Mouse (Mus musculus): ENCODE results near the gene Txnrd1. TPM values are rescaled to one million over a fixed set of nuclear protein-coding genes. Genes with fewer than 3 reads are reported as not detected.

Gene Txnrd1
- polyA plus RNA-seq, 1 experiment from 2014 or later, result 113 TPM

DNA sequence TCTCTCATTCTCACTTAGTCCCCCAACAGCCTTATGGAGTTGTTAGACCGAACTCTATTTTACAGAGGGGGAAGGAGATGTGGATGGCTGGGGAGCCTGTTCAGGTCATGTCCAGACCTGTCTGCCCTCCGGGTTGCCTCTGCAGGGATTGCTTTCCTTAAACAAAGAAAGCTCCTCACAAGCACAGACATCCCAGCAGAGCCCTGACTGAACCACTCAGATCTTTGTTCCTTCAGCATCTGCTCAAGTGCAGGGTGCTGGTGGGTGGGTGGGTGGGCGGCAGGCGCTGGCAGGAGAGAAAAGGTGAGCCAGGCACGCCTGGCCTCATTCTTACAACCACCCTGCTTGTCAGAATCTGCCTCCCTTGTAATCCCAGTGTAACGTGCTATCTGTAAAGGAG is 10.3 kb downstream of the Txnrd1 start:
- Histone ChIP-seq H3K4me2 (replicated peaks; ENCODE audit: low read depth, low read length) (no peak overlapping the region), H3K4me3 (ENCODE audit: low read length) (no peak overlapping the region), H3K9me3 (ENCODE audit: low read length) (no peaks in the 10 kb centered on the region), H3K4me1 (ENCODE audit: insufficient read depth, low read length) (peaks cover 13% of the 10 kb centered on the region), H3K27me3 (ENCODE audit: insufficient read depth, low read length) (no peaks in the 10 kb centered on the region), H3K36me3 (ENCODE audit: insufficient read depth, low read length) (no peaks in the 10 kb centered on the region), H3K27ac (ENCODE audit: low read length) (no peak overlapping the region), H3K9ac (replicated peaks; ENCODE audit: low read length) (no peak overlapping the region)
- WGBS, result 49% methylated on average over 6 of the region's 6 CpGs
- no peak for ATAC-seq (ENCODE audit: low FRiP score, low TSS enrichment)

GRCm38 (mm10) chr10:82844731-82845130 is 11.0 kb downstream of the Txnrd1 start:
- Histone ChIP-seq H3K9me3 (ENCODE audit: low read length) (no peaks in the 10 kb centered on the region), H3K27ac (ENCODE audit: low read length) (no peak overlapping the region), H3K36me3 (ENCODE audit: insufficient read depth, low read length) (no peaks in the 10 kb centered on the region), H3K9ac (replicated peaks; ENCODE audit: low read length) (no peak overlapping the region), H3K4me3 (ENCODE audit: low read length) (no peak overlapping the region), H3K4me1 (ENCODE audit: insufficient read depth, low read length) (peaks cover 13% of the 10 kb centered on the region), H3K27me3 (ENCODE audit: insufficient read depth, low read length) (no peaks in the 10 kb centered on the region), H3K4me2 (replicated peaks; ENCODE audit: low read depth, low read length) (no peak overlapping the region)
- ATAC-seq (ENCODE audit: low FRiP score, low TSS enrichment), result no peak
- 56% methylated on average over 8 of the region's 8 CpGs for WGBS

- no peak overlapping the region for H3K4me3 ChIP-seq (ENCODE audit: low read length)
- peak; percentile 77; the same call in 1 of the 2 replicates for ATAC-seq (ENCODE audit: low FRiP score, low TSS enrichment)
- no peak overlapping the region for H3K9ac ChIP-seq (replicated peaks; ENCODE audit: low read length)
- WGBS, result 65% methylated on average over 9 of the region's 9 CpGs
- no peaks in the 10 kb centered on the region for H3K27me3 ChIP-seq (ENCODE audit: insufficient read depth, low read length)
- no peaks in the 10 kb centered on the region for H3K36me3 ChIP-seq (ENCODE audit: insufficient read depth, low read length)
- H3K27ac ChIP-seq (ENCODE audit: low read length), result peak overlapping the region; percentile 56; the same call in 1 of the 2 replicates
- H3K4me1 ChIP-seq (ENCODE audit: insufficient read depth, low read length), result peaks cover 28% of the 10 kb centered on the region
- H3K4me2 ChIP-seq (replicated peaks; ENCODE audit: low read depth, low read length), result no peak overlapping the region; the same call in 1 of the 2 replicates
- no peaks in the 10 kb centered on the region for H3K9me3 ChIP-seq (ENCODE audit: low read length)
Measured at GRCm38 (mm10) chr10:82847821-82848459, 14.2 kb downstream of the Txnrd1 start.

GRCm38 (mm10) chr10:82849686-82850353 is 16.1 kb downstream of the Txnrd1 start:
- H3K9ac ChIP-seq (replicated peaks; ENCODE audit: low read length), result no peak overlapping the region
- no peaks in the 10 kb centered on the region for H3K36me3 ChIP-seq (ENCODE audit: insufficient read depth, low read length)
- H3K27me3 ChIP-seq (ENCODE audit: insufficient read depth, low read length), result no peaks in the 10 kb centered on the region
- peak overlapping the region; percentile 61; the same call in 1 of the 2 replicates for H3K27ac ChIP-seq (ENCODE audit: low read length)
- peaks cover 28% of the 10 kb centered on the region for H3K4me1 ChIP-seq (ENCODE audit: insufficient read depth, low read length)
- no peak overlapping the region for H3K4me3 ChIP-seq (ENCODE audit: low read length)
- WGBS, result 41% methylated on average over 16 of the region's 16 CpGs
- no peaks in the 10 kb centered on the region for H3K9me3 ChIP-seq (ENCODE audit: low read length)
- H3K4me2 ChIP-seq (replicated peaks; ENCODE audit: low read depth, low read length), result no peak overlapping the region
- peak; percentile 24; the same call in 1 of the 2 replicates for ATAC-seq (ENCODE audit: low FRiP score, low TSS enrichment)

- 0 out of 2 replicates have a peak, but pooled peaks have one; percentile 24 for ATAC-seq (ENCODE audit: low FRiP score, low TSS enrichment)
Measured at GRCm38 (mm10) chr10:82850354-82850752, 16.6 kb downstream of the Txnrd1 start.

GRCm38 (mm10) chr10:82851751-82852150 is 18.0 kb downstream of the Txnrd1 start:
- Histone ChIP-seq H3K27me3 (ENCODE audit: insufficient read depth, low read length) (no peaks in the 10 kb centered on the region), H3K9ac (replicated peaks; ENCODE audit: low read length) (no peak overlapping the region), H3K4me2 (replicated peaks; ENCODE audit: low read depth, low read length) (no peak overlapping the region), H3K4me1 (ENCODE audit: insufficient read depth, low read length) (peaks cover 28% of the 10 kb centered on the region), H3K4me3 (ENCODE audit: low read length) (no peak overlapping the region), H3K36me3 (ENCODE audit: insufficient read depth, low read length) (no peaks in the 10 kb centered on the region), H3K9me3 (ENCODE audit: low read length) (no peaks in the 10 kb centered on the region), H3K27ac (ENCODE audit: low read length) (no peak overlapping the region)
- WGBS, result 77% methylated on average over 6 of the region's 6 CpGs
- no peak for ATAC-seq (ENCODE audit: low FRiP score, low TSS enrichment)

More at GRCm38 (mm10) chr10:82850354-82850752, 16.6 kb downstream of the Txnrd1 start:
- H3K4me1 ChIP-seq (ENCODE audit: insufficient read depth, low read length), result peaks cover 28% of the 10 kb centered on the region
- H3K27ac ChIP-seq (ENCODE audit: low read length), result peak overlapping the region; percentile 61; the same call in 1 of the 2 replicates
- H3K27me3 ChIP-seq (ENCODE audit: insufficient read depth, low read length), result no peaks in the 10 kb centered on the region
- no peaks in the 10 kb centered on the region for H3K9me3 ChIP-seq (ENCODE audit: low read length)
- WGBS, result 72% methylated on average over 5 of the region's 5 CpGs
- no peak overlapping the region for H3K4me3 ChIP-seq (ENCODE audit: low read length)
- H3K9ac ChIP-seq (replicated peaks; ENCODE audit: low read length), result no peak overlapping the region
- H3K36me3 ChIP-seq (ENCODE audit: insufficient read depth, low read length), result no peaks in the 10 kb centered on the region
- H3K4me2 ChIP-seq (replicated peaks; ENCODE audit: low read depth, low read length), result no peak overlapping the region

GRCm38 (mm10) chr10:82858032-82858680 is 24.4 kb downstream of the Txnrd1 start:
- H3K27me3 ChIP-seq (ENCODE audit: insufficient read depth, low read length), result no peaks in the 10 kb centered on the region
- H3K4me3 ChIP-seq (ENCODE audit: low read length), result peak overlapping the region; percentile 87
- no peaks in the 10 kb centered on the region for H3K9me3 ChIP-seq (ENCODE audit: low read length)
- 60% methylated on average over 10 of the region's 10 CpGs for WGBS
- H3K4me1 ChIP-seq (ENCODE audit: insufficient read depth, low read length), result peaks cover 25% of the 10 kb centered on the region
- ATAC-seq (ENCODE audit: low FRiP score, low TSS enrichment), result no peak
- peak overlapping the region; percentile 97 for H3K27ac ChIP-seq (ENCODE audit: low read length)
- peak overlapping the region; percentile 86 for H3K9ac ChIP-seq (replicated peaks; ENCODE audit: low read length)
- H3K4me2 ChIP-seq (replicated peaks; ENCODE audit: low read depth, low read length), result peak overlapping the region; percentile 62
- no peaks in the 10 kb centered on the region for H3K36me3 ChIP-seq (ENCODE audit: insufficient read depth, low read length)

DNA sequence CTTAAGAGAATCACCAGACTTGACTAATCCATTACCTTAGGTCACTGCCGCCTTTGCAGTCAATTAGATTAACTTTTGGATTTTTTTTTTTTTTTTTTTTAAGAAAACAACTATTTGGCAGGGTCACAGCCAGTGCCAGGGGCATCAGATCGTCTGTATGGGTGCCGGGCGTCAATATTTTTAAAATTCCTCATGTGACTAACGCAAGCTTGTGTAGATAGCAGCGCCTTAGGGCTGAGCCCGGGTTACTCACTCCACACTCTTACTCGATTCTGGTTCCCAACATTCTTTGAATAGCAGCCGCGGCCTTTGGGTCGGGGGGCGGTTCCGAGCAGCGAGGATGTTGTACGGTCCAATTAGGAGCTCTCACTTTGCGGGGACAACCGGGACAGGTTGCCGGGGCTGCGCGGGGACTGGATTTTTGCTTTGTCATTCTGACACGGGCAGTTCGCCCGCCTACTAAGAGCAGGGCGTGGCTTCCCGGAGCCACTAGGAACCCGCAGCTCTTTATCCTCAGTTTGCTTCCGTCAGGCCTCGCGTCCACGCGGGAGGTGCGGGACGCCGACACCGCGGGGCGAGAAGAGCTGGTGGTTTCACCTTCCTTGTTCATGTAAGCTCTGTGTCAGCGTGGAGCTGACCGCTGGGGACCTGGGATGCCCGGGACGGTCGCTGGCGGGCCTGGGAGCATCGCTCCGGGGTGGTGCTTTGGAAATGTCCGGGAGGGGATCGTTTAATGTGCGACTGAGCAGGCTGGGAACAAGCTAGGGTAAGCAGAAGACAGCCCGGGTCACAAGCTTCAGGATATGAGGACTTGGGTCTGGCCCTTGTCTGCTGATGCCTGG is 25.2 kb downstream of the Txnrd1 start:
- WGBS, result under 1% methylated on average over 49 of the region's 49 CpGs

GRCm38 (mm10) chr10:82859533-82859915 is 25.8 kb downstream of the Txnrd1 start:
- Histone ChIP-seq H3K9ac (replicated peaks; ENCODE audit: low read length) (peak overlapping the region; percentile 86), H3K9me3 (ENCODE audit: low read length) (no peaks in the 10 kb centered on the region), H3K4me2 (replicated peaks; ENCODE audit: low read depth, low read length) (peak overlapping the region; percentile 62), H3K4me3 (ENCODE audit: low read length) (peak overlapping the region; percentile 87), H3K36me3 (ENCODE audit: insufficient read depth, low read length) (peaks cover 12% of the 10 kb centered on the region), H3K27ac (ENCODE audit: low read length) (peak overlapping the region; percentile 97), H3K4me1 (ENCODE audit: insufficient read depth, low read length) (peaks cover 30% of the 10 kb centered on the region), H3K27me3 (ENCODE audit: insufficient read depth, low read length) (no peaks in the 10 kb centered on the region)
- WGBS, result under 1% methylated on average over 8 of the region's 8 CpGs
- peak; percentile 60 for ATAC-seq (ENCODE audit: low FRiP score, low TSS enrichment)

More for the DNA sequence above, 25.2 kb downstream of the Txnrd1 start:
- Histone ChIP-seq H3K27me3 (ENCODE audit: insufficient read depth, low read length) (no peaks in the 10 kb centered on the region), H3K27ac (ENCODE audit: low read length) (peak overlapping the region; percentile 97), H3K9ac (replicated peaks; ENCODE audit: low read length) (peak overlapping the region; percentile 86), H3K4me1 (ENCODE audit: insufficient read depth, low read length) (peaks cover 30% of the 10 kb centered on the region), H3K36me3 (ENCODE audit: insufficient read depth, low read length) (peaks cover 6% of the 10 kb centered on the region; the same call in 1 of the 2 replicates), H3K9me3 (ENCODE audit: low read length) (no peaks in the 10 kb centered on the region), H3K4me2 (replicated peaks; ENCODE audit: low read depth, low read length) (peak overlapping the region; percentile 62), H3K4me3 (ENCODE audit: low read length) (peak overlapping the region; percentile 87)
- peak; percentile 87 for ATAC-seq (ENCODE audit: low FRiP score, low TSS enrichment)
